Mouse (Mus musculus) brain, embryonic 14.5 days (tissue): ENCODE measurements at regions not wholly inside any gene's neighbourhood (a gene's known extent, or its start where the extent isn't known, plus 50 kb on each side); places are given as distances from the start of the nearest gene placed in this dataset.

Experiments used
- CTCF ChIP-seq: fragments of 200-500 bp; IDR thresholded peaks from 2 replicates; pipeline ENCODE4 v1.5.1; 2012; ENCODE audit warnings: inconsistent platforms, mild to moderate bottlenecking, moderate library complexity, borderline replicate concordance; ENCODE audit not compliant: insufficient read depth, insufficient read length; ENCODE audit errors: extremely low read depth
- POLR2A ChIP-seq: fragments of 200-500 bp; IDR thresholded peaks from 2 replicates; pipeline ENCODE4 v1.6.1; 2012; ENCODE audit warnings: mild to moderate bottlenecking, inconsistent platforms, borderline replicate concordance; ENCODE audit not compliant: poor library complexity, insufficient read depth, insufficient read length, severe bottlenecking; ENCODE audit errors: extremely low read depth

GRCm38 (mm10) chr4:119040041-119040440, 68.5 kb upstream of the Slc2a1 start:
- TF ChIP-seq CTCF (no peak), POLR2A (no peak)
